Mouse (Mus musculus): Measurements from ENCODE around the gene Khdc1c.
"Not testable (repeated sequence)": the region's sequence is repeated elsewhere in the genome, so short reads cannot be mapped to it uniquely, and the experiment has no call there.

Khdc1c gene

GRCm38 (mm10) chr1:21368031-21368430 is at the start of gene Khdc1c:
TSS of gene Khdc1c (plus strand) at chr1:21368331.
- not testable (repeated sequence) for DNase-seq (ENCODE audit: low spot score)

DNA sequence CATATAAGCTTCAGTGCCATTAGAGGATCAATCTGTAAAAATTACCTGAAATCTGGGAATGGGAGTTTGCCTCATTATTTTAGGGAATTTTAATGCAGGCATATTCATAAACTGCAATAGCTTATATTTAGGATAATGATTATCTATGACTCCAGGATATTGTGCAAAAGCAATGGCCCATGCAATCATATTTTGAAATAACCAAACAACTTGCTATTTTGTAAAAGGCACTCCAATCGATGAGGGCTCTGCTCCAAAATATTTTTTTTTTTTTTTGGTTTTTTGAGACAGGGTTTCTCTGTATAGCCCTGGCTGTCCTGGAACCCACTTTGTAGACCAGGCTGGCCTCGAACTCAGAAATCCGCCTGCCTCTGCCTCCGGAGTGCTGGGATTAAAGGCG is 47.9 kb upstream of the Khdc1c start:
- not testable (repeated sequence) for DNase-seq (ENCODE audit: low spot score)

GRCm38 (mm10) chr1:21321656-21322055 is 46.5 kb upstream of the Khdc1c start:
- DNase-seq (ENCODE audit: low spot score) = no peak

DNA sequence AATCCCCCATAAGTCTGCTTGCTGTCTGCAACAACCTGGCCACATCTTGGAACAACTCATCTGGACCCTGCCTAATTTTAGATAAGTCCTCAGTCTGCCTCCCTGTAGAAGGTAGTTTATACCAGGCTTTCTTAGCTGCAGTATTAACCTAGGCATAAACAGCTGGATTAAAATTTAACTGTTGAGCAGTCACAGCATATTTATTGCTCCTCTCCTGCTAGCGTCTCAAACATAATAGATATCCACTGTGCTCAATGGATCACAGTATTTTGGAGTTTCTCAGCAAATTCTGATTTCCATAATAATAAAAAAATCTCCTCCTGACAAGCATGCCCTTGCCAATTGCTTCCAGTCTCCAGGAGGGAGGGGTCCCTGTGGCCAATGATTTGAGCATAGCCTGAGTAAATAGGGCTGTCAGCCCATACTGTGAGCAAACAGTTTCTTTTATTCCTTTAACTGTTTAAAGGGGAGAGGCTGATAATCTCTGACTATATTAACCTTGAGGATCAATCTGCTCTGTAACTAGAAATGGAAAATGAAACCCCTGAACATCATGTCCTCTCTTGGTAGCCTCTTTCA is 44.0 kb upstream of the Khdc1c start:
- DNase-seq (ENCODE audit: low spot score) = no peak

DNA sequence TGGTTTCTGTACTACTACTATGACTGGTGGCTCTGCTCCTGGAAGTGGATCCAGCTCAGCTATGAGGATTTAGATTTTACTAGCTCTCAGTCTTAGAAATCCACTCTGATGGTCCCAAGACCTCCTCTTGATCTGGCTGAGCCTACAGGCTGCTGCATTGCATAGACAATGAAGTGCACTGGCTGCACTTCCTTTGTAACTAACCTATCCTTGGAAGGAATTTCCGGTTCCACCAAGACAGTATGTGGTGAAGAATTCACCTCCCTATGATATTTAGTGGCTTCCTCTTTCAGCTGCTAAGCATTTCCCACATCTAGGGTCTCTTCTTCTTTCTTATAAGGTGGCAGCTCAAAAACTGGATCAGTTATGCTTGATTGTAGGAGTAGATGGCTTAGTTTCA is 43.5 kb upstream of the Khdc1c start:
- no peak for DNase-seq (ENCODE audit: low spot score)

DNA sequence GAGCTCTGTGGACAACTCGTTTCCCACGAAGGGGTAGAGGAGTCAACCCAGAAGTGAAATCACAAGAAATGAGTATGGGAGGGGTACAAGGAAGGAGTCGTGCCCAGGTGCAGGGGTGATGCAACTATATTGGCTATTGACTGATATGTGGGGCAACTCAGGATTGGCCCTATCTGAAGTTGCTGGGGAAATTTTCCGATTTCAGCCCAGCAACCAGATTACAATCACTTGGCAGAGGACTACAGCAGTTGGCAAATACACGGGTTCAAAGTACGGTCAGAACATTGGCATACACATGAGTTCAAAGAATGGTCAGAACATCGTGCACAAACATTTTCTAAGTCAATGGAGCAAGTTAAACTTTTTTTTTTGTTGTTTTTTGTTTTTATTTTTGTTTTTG is 41.4 kb upstream of the Khdc1c start:
- DNase-seq (ENCODE audit: low spot score) = no peak

DNA sequence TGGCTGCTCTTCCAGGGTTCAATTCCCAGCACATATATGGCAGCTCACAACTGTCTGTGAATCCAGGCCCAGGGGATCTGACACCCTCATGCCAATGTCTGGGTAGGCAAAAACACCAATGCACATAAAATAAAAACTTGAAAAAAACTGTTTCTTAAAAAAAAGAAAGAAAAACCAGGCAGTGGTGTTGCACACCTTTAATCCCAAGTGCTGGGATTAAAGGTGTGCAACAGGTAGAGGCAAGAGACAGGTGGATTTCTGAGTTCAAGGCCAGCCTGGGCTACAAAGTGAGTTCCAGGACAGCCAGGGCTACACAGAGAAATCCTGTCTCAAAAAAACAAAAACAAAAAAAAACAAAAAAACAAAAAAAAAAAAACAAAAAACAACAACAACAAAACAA is 37.0 kb upstream of the Khdc1c start:
- DNase-seq (ENCODE audit: low spot score) = not testable (repeated sequence)

- no peak for DNase-seq (ENCODE audit: low spot score)
Observed at GRCm38 (mm10) chr1:21333222-21333973, 34.7 kb upstream of the Khdc1c start.

- DNase-seq (ENCODE audit: low spot score) = no peak
Observed at GRCm38 (mm10) chr1:21335836-21336235, 32.3 kb upstream of the Khdc1c start.

GRCm38 (mm10) chr1:21340745-21341144 is 27.4 kb upstream of the Khdc1c start:
- DNase-seq (ENCODE audit: low spot score) = no peak

GRCm38 (mm10) chr1:21344253-21344652 is 23.9 kb upstream of the Khdc1c start:
- peak; percentile 67 for DNase-seq (ENCODE audit: low spot score)

GRCm38 (mm10) chr1:21344752-21345151 is 23.4 kb upstream of the Khdc1c start:
- not testable (repeated sequence) for DNase-seq (ENCODE audit: low spot score)

- no peak for DNase-seq (ENCODE audit: low spot score)
Observed at GRCm38 (mm10) chr1:21349341-21349740, 18.8 kb upstream of the Khdc1c start, which contains the start of gene Khdc1a. TSS of gene Khdc1a (plus strand) at chr1:21349641.

DNA sequence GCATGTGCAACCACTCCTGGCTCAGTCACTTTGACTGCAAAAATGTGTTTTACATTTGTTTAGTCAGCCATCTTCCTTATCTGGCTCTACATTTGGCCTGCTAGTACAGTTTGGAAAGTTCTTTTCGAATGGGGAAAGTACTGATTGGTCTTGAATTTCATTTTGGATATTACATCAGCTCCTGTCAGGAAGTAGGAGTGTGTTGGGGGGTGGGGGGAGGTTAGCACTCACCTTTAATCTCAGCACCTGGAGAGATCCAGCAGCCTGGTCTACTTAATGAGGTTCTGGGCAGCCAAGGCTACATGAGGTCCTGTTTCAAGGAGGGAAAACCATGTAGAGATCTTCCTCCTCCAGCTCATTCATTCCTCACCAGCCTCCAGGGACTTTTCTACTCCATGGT is 15.1 kb downstream of the Khdc1c start, which contains the start of gene Khdc1b:
Gene Khdc1b, plus strand, starts transcription at position 301 of the 400 bp plus-strand sequence.
- DNase-seq (ENCODE audit: low spot score) = no peak

- DNase-seq (ENCODE audit: low spot score) = no peak
Observed at GRCm38 (mm10) chr1:21391138-21391671, 23.1 kb downstream of the Khdc1c start.

- no peak for DNase-seq (ENCODE audit: low spot score)
Observed at GRCm38 (mm10) chr1:21402804-21403203, 34.7 kb downstream of the Khdc1c start.

DNA sequence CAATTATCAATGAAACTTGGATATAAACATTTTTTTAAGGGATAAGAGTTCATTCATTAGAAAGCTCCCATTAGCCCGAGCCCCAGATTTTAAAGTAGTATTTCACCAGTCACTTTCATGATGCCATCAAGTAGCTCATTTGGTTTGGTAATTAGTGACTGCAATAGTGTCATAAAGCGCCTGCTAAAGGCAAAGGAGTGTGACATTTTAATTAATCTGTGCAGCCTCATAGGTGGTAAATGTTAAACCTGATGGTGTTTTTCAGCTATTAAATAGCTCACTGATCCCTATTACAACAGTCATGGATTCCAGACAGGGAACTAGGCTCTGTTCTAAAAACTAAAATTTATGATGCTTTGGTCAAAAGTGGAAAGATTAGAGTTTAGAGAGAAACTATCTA is 39.1 kb downstream of the Khdc1c start:
- DNase-seq (ENCODE audit: low spot score) = no peak

- DNase-seq (ENCODE audit: low spot score) = peak; percentile 92
Observed at GRCm38 (mm10) chr1:21411331-21412196, 43.4 kb downstream of the Khdc1c start.

- DNase-seq (ENCODE audit: low spot score) = no peak
Observed at GRCm38 (mm10) chr1:21412197-21412555, 44.0 kb downstream of the Khdc1c start.

DNA sequence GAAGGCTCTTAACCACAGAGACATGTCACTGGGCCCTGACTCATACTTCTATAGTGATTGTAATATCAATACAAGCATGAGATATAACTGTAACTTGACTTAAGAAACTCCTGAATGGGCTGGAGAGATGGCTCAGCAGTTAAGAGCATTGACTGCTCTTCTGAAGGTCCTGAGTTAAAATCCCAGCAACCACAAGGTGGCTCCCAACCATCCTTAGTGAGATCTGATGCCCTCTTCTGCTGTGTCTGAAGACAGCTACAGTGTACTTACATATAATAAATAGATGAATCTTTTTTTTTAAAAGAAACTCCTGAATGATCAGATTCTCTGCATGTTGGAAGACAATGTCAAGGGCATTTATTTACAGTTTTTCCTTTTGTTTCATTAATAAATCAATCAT is 51.2 kb downstream of the Khdc1c start:
- no peak for DNase-seq (ENCODE audit: low spot score)
